Mouse (Mus musculus): Measurements from ENCODE around the gene Gm43638.
"Not testable (repeated sequence)": the region's sequence is repeated elsewhere in the genome, so short reads cannot be mapped to it uniquely, and the experiment has no call there.

Gene Gm43638

DNA sequence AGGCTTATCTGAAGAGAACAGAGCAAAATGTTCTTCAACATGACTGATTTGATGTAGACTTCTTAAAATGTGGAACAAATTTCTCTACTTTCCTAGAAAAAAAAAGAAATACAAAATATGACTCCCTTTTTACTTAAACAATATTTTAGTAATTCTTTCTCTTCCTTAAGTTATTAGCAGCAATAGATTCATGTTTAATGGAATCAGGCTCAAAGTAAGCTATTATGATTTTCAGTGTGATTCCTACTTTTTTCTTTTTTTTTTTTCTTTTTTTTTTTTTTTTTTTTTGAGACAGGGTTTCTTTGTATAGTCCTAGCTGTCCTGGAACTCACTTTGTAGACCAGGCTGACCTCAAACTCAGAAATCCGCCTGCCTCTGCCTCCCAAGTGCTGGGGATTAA lies at the start of gene Gm43638:
Gm43638 (minus strand) TSS at position 101 of the 400 bp plus-strand sequence.
- not testable (repeated sequence) for DNase-seq (ENCODE audit: low read depth in 2 of 2, low spot score in 2 of 2)

DNA sequence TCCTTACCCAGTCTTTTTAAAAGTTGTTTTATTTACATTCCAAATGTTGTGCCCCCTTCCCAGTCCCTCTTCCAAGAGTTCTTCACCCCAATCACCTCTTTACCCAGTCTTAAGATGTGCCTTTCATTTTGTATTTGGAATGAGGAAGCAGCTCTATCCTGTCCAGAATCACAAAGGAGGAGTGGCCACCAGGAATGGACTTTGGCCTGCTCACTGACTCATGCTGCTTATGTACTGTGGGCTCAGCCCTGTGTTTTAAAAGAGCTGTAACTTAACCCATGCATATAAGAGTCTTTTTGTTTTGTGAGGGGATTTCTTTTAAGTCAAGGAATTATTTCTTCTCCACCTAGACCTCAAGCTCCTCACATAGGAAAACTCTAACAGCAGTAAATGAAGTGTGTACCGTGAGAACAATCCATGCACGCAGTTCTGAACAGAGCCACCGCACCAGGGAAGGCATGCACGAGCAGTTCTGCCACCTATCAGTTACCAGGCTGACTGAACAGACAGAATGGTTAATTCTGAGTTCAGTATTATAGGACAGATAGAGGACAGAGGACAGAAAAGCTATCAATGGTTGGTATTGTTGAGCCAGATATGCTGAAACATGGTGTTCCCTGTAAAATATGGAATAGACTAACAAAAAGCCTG lies 49.5 kb upstream of the Gm43638 start:
- DNase-seq (ENCODE audit: low read depth in 2 of 2, low spot score in 2 of 2): no peak

DNA sequence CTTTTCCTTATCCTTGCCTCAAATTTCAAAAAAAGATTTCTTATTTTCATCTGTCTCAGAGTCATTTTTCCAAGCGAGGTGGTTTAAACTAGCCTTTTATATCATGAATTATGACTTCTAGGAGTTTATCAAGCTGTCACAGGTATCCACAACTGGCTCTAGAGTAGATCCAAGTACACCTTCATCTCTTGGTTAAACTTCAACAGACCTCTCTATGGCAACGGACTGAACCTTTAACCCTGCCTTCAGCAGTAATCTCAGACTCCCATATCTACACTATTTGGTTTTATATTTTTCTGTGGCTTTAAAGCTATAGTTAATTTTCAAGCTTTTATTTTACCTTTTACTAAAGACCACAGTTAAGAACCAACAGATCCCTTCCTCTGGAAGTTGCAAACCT lies 45.7 kb upstream of the Gm43638 start:
- DNase-seq (ENCODE audit: low read depth in 2 of 2, low spot score in 2 of 2): no peak

DNA sequence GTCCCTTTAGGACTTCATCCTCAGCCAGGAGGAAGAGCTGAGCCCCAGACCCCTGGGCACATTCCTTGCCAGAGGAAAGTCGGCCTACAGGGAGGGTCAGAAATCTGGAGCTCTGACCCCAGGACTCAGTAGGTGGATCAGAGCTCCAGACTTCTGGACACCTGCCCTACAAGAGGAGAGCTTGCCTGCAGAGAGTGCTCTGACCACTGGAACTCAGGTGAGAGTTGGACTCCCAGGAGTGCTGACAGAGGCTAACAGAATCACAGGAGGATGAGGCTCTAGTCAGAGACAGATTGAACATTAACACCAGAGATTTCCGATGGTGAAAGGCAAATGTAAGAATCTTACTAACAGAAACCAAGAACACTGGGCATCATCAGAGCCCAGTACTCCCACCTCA lies 37.0 kb upstream of the Gm43638 start:
- DNase-seq (ENCODE audit: low read depth in 2 of 2, low spot score in 2 of 2): not testable (repeated sequence)

DNA sequence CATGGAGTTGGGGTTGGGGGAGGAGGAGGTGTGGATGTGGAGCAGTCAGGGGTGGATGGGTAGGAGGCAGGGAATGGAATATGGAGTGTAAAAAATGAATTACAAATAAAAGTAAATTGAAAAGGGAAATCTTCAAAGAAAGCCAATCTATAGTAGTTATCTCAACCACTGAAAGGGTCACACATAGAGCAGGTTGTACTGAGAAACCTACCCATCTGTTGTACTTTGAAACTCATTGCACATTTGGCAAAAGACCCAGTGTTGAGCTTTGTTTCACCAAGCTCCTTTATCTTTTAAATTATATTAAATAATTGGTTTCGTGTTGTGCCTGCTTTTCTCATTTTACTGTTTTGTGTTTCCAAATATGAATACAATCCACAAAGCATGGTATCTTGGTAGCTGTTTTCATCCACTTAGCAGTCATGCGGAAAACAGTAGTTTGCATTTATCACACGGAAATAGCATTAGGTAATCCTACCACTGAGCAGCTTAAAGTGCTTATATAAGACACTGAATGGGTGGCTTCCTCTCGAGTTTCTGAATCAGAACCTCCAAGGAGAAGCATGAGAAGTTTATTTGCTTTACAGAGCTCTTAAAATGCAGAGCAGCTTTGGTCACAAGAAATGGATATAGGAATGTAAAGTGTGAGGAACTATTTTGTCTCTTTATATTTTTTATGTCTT lies 19.3 kb upstream of the Gm43638 start:
- DNase-seq (ENCODE audit: low read depth in 2 of 2, low spot score in 2 of 2): no peak

DNA sequence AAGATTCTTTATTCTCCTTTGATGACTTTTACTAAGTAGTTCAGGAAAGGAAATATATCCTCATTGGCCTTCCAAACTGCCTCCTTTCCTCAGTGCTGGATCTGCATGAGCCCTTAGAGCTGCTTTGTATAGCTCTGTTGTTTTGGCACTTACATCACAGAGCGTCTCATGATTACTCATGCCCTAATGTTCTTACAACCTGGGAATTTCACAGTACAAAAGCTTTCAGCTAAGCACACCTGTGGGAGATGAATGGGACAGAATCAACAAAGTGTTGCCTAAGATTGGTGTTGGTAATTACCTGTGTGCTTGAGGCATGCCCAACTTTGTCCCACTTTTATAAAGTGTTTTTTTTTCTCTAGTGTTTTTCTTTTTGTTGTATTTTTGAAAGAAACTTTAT lies 16.1 kb upstream of the Gm43638 start:
- DNase-seq (ENCODE audit: low read depth in 2 of 2, low spot score in 2 of 2): no peak

DNA sequence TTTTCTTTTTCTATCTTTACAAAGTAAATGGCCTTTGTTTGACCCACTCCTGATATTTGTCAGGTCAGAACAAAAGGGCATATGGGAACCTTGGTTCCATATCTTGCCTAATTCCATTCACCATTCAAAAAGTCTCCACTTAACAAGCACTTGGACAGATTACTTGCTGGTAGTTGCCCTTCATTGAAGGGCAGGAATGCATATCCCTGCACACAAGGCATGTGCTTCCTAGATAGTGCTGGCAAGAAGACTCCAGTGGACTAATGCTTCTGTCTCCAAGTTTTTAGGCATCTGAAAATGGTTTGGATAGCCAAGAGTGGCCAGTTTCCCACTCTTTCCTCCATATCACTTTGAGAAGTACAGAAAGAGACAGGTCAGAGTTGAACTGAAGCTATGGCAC lies 12.7 kb upstream of the Gm43638 start:
- DNase-seq (ENCODE audit: low read depth in 2 of 2, low spot score in 2 of 2): no peak

DNA sequence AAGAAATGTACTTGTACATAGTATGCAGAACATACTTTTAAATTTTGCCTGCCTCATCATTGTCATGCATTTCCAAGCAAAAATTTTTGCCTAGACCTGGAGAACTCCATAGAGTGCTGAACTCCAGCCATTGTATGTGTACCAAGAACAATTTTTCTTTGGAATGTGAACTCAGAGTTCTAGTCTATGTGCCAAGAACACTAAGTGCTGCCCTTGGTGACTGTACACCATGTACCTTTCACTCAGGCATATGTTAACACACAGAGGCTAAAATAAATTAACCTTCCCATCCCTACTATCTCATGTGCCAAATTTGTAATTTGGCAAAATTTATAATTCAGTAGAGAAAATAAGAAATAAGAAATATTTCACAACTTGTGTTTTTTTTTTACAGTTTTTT lies 12.3 kb upstream of the Gm43638 start:
- DNase-seq (ENCODE audit: low read depth in 2 of 2, low spot score in 2 of 2): no peak

DNA sequence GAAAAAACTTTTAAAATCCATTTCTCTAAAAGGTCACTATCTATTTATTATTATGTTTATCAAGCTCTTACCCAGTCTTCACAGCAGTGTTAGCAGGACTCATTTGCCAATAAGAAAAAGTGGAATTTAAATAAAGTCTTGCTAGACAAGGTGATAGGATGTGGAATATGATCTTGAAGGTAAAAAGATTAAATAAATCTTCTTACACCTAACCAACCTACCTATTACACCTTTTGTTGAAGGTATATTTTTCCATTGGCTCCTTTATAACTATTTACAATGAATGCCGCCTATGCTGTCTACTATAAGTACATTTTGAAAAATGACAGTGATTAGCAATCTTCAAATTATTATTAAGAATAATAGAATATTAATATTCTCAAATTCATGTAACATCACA lies 4.2 kb upstream of the Gm43638 start, which contains the start of gene Ugt2a1:
Ugt2a1 (minus strand) TSS at position 101 of the 400 bp plus-strand sequence.
- DNase-seq (ENCODE audit: low read depth in 2 of 2, low spot score in 2 of 2): no peak

DNA sequence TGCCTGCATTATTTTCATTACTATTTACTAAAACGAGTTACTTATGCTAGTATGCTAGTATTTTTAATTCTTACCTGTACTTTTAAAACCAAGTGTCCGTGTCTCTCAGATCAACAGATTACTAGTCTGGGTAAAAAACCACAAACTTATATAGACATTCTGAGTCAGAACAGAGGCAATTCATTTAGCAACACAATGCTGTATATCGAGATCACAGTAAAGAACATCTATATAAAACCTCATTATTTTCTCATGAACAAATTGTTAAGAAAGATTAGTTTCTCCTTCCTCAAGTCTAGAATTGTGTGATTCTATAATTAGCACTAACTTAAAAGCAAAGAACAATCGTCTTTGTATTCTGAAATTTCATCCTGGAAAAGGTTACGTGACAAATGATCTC lies 4.4 kb downstream of the Gm43638 start, which contains the start of gene Ugt2a2:
Ugt2a2 (minus strand) TSS at position 101 of the 400 bp plus-strand sequence.
- DNase-seq (ENCODE audit: low read depth in 2 of 2, low spot score in 2 of 2): no peak

DNA sequence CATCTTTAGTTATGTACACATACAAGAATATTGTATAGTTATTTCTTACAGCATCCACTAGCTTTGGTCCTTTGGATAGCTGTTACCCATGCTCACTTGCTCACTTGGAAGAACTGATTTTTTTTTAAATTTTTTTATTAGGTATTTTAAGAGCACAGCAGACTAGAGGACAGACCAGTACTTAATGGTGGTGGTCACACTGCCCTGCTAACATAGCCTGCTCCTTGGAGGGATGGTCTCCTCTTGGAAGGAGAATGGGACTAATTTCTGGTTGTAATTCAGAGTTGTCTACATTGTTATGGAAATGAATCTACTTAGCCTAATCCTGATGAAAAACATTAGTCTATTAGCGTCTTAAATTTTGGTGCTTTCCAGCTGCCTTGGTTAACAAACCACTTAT lies 27.8 kb downstream of the Gm43638 start:
- no peak for DNase-seq (ENCODE audit: low read depth in 2 of 2, low spot score in 2 of 2)

DNA sequence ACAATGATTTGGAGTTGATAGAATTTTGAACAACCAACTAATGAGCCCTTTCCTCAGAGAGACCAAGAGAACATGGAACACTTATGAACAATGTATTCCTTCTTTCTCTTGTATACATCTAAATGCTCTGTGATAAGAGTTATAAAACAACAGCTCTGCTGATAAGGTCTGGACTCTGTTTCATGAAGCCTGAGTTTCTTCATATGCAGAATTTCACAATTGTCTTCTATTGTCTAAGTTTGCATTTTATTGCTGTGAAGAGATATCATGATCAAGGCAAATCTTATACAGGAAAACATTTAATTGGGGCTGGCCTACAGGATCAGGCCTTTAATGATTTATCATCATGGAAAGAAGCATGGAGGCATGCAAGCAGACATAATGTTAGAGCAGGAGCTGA lies 28.9 kb downstream of the Gm43638 start:
- no peak for DNase-seq (ENCODE audit: low read depth in 2 of 2, low spot score in 2 of 2)

DNA sequence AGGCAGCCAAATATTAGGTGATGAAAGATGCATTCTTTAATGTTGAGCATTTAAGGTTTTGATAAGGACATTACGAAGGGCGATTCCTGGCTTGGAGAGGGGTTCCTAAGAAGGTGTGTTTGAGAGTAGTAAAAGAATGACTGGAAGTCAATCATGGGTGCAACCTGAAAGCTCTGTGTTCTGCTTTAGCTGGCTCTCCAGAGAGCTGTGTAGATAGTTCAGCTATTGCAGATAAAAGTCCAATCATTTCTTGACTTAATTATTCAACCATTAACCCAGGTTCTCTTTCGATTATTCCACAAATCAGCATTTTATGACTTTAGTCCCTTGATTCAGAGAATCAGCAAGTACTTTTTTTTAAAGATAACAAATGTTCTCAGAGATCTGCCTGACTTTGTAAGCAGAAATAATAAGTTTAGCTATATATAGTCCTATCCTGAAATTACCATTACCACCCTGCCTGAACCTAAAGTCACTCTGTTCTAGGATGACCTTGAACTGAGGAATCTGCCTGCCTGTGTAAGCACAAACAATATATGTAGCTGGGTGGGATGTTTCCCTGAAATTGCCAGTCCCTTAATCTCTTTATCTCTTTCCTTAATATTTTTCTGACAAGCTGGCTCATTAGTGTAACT lies 30.3 kb downstream of the Gm43638 start:
- no peak for DNase-seq (ENCODE audit: low read depth in 2 of 2, low spot score in 2 of 2)

DNA sequence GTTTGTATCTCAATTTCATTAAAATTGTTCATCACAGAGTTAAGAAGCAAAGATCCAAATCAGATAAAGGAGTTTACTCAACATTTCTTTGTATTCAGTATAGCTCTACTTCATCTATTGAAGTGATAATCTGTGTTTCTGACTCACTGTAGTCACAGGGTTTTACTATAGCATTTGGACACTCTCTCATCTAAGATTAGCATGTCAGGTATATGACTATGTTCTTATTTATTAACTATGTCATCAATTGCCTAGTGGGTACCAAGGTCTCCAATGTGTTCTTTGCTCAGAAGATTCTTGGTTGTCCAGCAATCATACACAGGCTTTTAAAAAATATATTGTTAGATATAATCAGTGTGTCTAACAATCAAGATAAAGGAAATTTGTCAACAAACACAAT lies 31.1 kb downstream of the Gm43638 start:
- DNase-seq (ENCODE audit: low read depth in 2 of 2, low spot score in 2 of 2): no peak

DNA sequence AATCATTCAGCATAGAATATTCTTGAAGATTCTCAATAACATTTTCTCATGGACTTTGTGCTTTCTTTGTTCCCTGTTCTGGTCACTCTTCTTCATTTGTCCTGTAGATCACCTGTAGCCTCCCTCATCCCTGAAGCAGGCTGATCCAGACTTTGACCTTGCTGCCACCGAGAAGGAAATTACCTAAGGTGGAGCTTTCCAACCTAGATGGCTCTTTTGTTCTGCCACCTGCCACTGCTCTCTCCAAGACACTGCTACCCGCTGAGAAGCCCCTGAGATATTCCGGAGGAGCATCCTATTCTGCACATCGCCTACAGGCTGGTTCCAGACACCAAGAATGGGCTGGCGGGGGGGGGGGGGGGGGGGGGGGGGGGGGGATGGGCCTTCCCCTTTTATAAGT lies 34.1 kb downstream of the Gm43638 start:
- DNase-seq (ENCODE audit: low read depth in 2 of 2, low spot score in 2 of 2): not testable (repeated sequence)

DNA sequence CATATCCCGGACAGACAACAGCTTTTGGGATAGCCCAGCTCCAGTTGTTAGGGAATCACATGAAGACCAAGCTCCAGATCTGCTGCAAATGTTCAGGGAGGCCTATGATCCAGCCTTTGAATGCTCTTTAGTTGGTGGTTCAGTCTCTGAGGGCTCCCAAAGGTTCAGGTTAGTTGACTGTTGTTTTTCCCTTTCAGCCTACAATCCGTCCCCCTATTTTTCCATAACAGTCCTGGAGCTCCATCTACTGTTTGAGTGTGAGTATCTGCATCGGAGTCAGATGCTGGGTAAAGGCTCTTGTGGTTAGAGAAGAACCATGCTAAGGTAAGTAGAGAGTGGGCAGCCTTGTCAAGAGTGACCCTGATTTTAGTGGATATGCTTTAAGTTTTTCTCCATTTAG lies 50.3 kb downstream of the Gm43638 start:
- DNase-seq (ENCODE audit: low read depth in 2 of 2, low spot score in 2 of 2): no peak

DNA sequence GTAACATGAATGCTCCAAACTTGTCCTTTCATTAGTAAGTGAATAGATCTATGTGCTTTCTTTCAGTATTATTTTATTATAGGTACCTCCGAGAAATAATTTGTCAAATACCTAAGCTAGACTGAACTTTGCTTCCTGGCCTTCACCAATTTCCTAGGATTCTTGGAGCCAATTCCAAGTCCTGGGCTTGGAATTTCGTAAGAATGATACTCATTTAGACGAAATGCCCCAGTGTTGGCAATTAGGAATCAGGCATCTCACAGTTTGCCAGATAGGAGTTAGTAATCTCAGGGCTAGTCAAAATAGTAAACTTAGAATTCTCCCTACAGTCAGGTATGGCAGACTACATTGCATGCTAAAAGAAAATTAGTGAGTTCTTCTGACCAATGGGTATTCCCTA lies 60.9 kb downstream of the Gm43638 start:
- no peak for DNase-seq (ENCODE audit: low read depth in 2 of 2, low spot score in 2 of 2)

DNA sequence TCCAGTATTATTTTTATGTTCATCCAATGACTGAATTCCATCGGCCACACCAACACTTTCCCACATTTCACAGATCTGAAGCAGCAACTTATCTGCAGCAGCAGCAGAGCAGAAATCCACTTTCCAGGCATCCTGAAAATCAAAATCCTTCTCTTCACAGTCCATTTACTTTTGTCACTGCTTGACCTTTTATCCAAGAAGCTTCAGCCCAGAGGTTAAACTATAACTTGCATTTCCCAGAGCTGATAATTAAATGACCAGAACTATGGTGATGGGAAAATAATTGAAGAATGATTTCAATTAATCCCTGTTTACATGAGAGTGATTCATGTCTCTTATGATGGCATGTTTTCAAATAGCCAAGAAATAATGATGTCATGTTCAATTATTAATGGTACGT lies 62.6 kb downstream of the Gm43638 start, which contains the start of gene Ugt2b38:
Ugt2b38 (minus strand) TSS at position 163 of the 400 bp plus-strand sequence.
- DNase-seq (ENCODE audit: low read depth in 2 of 2, low spot score in 2 of 2): not testable (repeated sequence)
